In genomic region chr1:78694503-78695258, GRCm38 (mm10) we compare ENCODE assay signal across 23 mouse cellular contexts.
"Had no signal": no experiment of that assay in that cellular context is flagged by ENCODE, and none has a peak within 500 bp of the region (broad histone marks: within the 10 kb centered on the region; RNA-seq: fewer than 3 reads in every experiment).

No protein-coding gene starts in this region.

- H3K4me1 ChIP-seq: hindbrain, embryonic 13.5 days; hindbrain, embryonic 15.5 days; kidney, embryonic 15.5 days; limb, embryonic 13.5 days; limb, embryonic 15.5 days had no signal

- H3K27me3 ChIP-seq: heart, embryonic 12.5 days; hindbrain, embryonic 13.5 days; hindbrain, embryonic 15.5 days; kidney, embryonic 15.5 days; limb, embryonic 13.5 days; limb, embryonic 15.5 days had no signal

- H3K4me3 ChIP-seq: heart, embryonic 12.5 days; hindbrain, embryonic 13.5 days; hindbrain, embryonic 15.5 days; kidney, embryonic 15.5 days; limb, embryonic 13.5 days; limb, embryonic 15.5 days had no signal

- H3K9me3 ChIP-seq: heart, embryonic 12.5 days; hindbrain, embryonic 13.5 days; hindbrain, embryonic 15.5 days; kidney, embryonic 15.5 days; limb, embryonic 13.5 days; limb, embryonic 15.5 days had no signal

- H3K9ac ChIP-seq: heart, embryonic 12.5 days; hindbrain, embryonic 13.5 days; hindbrain, embryonic 15.5 days; kidney, embryonic 15.5 days; limb, embryonic 13.5 days; limb, embryonic 15.5 days; liver, embryonic 14.5 days had no signal

- H3K27ac ChIP-seq: hindbrain, embryonic 13.5 days; hindbrain, embryonic 15.5 days; hindbrain, postnatal 0 days; kidney, embryonic 15.5 days; kidney, postnatal 0 days; limb, embryonic 13.5 days; limb, embryonic 15.5 days; liver, embryonic 14.5 days had no signal

- DNase-seq: gastrocnemius, postnatal 14 days; gastrocnemius, postnatal 36 days; heart, adult 18-20 months; heart, postnatal 10 days; heart, postnatal 36 days; kidney, adult 11 months; kidney, adult 2 months; kidney, adult 9 months; kidney, postnatal 14 days; kidney, postnatal 36 days; layer of hippocampus, adult 9-11 months; layer of hippocampus, postnatal 36 days; left cerebral cortex, postnatal 4 days had no signal

- ATAC-seq: hindbrain, postnatal 0 days; intestine, embryonic 16.5 days had no signal
